Mouse (Mus musculus) forebrain, embryonic 10.5 days (tissue): Measurements from ENCODE around the gene Lgi1. TPM values are rescaled to one million over a fixed set of nuclear protein-coding genes. Genes with fewer than 3 reads are reported as not detected.

ENCODE experiments used
- DNase-seq: peaks from one replicate; pipeline ENCODE4 v3.0.0-alpha.2; 2017; ENCODE audit warnings: low spot score; ENCODE audit errors: extremely low spot score
- H3K27ac ChIP-seq: fragments of 300-500 bp; sonication (generic); 2 replicates; pipeline ENCODE4 v1.5.1; 2016; ENCODE audit warnings: mild to moderate bottlenecking
- H3K27me3 ChIP-seq: fragments of 300-500 bp; sonication (generic); 2 replicates; pipeline ENCODE4 v1.6.1; 2016; ENCODE audit warnings: mild to moderate bottlenecking; ENCODE audit not compliant: poor library complexity, severe bottlenecking
- H3K36me3 ChIP-seq: fragments of 300-500 bp; sonication (generic); replicated peaks from 2 replicates; pipeline ENCODE4 v1.6.1; 2016; ENCODE audit warnings: mild to moderate bottlenecking, moderate library complexity
- H3K4me1 ChIP-seq: fragments of 300-500 bp; sonication (generic); 2 replicates; pipeline ENCODE4 v1.6.1; 2016
- H3K4me3 ChIP-seq: fragments of 300-500 bp; sonication (generic); 2 replicates; pipeline ENCODE4 v1.5.1; 2016; ENCODE audit warnings: mild to moderate bottlenecking, moderate library complexity
- H3K9me3 ChIP-seq: fragments of 300-500 bp; sonication (generic); 2 replicates; pipeline ENCODE4 v1.6.1; 2016; ENCODE audit warnings: mild to moderate bottlenecking, moderate library complexity
- WGBS: fragments of 180-500 bp; shearing (Covaris S2); methylation state at CpG from one replicate; pipeline ENCODE4 v1.1.7; 2016; 5-methylcytosine and 5-hydroxymethylcytosine counted together
- polyA plus RNA-seq: library from polyadenylated mRNA; unstranded; fragments of >200 nt; fragmentation: Nextera tagmentation; extraction: Ambion mirVana; gene quantifications from 2 replicates; pipeline ENCODE4 v1.2.1, GENCODE M21; 2016

Lgi1 gene
- polyA plus RNA-seq, 1 experiment from 2014 or later, result 0.63 TPM

- 0 out of 2 replicates have a peak, but pooled peaks cover under 1% of the 10 kb centered on the region for H3K27me3 ChIP-seq
- no peak overlapping the region for H3K4me3 ChIP-seq
- peaks cover 6% of the 10 kb centered on the region; the same call in 1 of the 2 replicates for H3K4me1 ChIP-seq
- no peaks in the 10 kb centered on the region for H3K36me3 ChIP-seq
- 34% methylated on average over 6 of the region's 6 CpGs for WGBS
- DNase-seq, result no peak
- H3K9me3 ChIP-seq, result no peaks in the 10 kb centered on the region
- no peak overlapping the region for H3K27ac ChIP-seq
Observed at GRCm38 (mm10) chr19:38271071-38271470, 6.7 kb downstream of the Lgi1 start.

DNA sequence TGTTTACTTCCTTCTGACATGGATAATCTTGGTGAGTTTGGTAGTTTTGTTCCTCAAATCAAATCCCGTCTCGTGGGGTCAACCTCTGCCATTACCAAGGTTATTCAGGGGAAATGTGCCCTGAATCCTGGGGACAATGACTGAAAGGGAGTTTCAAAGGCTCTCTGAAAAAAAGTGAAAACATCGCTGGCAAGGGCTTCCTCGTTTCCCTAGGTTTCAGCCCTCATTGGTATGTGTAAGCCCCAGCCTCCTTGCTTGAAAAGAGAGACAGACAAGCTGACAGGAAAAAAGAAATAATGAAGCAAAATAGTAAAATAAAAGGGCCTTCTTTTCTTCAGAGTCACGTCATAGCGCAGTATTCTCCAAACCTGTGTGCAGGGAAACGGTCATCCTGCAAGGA, 9.5 kb downstream of the Lgi1 start:
- no peaks in the 10 kb centered on the region for H3K27me3 ChIP-seq
- 65% methylated on average over 7 of the region's 7 CpGs for WGBS
- no peak overlapping the region for H3K27ac ChIP-seq
- H3K4me1 ChIP-seq, result peaks cover 6% of the 10 kb centered on the region; the same call in 1 of the 2 replicates
- no peaks in the 10 kb centered on the region for H3K36me3 ChIP-seq
- no peaks in the 10 kb centered on the region for H3K9me3 ChIP-seq
- no peak for DNase-seq
- H3K4me3 ChIP-seq, result no peak overlapping the region

GRCm38 (mm10) chr19:38274747-38275421, 10.5 kb downstream of the Lgi1 start:
- no peaks in the 10 kb centered on the region for H3K36me3 ChIP-seq

GRCm38 (mm10) chr19:38276226-38276625, 11.9 kb downstream of the Lgi1 start:
- no peaks in the 10 kb centered on the region for H3K36me3 ChIP-seq
- H3K27me3 ChIP-seq, result no peaks in the 10 kb centered on the region
- H3K9me3 ChIP-seq, result no peaks in the 10 kb centered on the region
- H3K4me3 ChIP-seq, result no peak overlapping the region
- no peak overlapping the region for H3K27ac ChIP-seq
- DNase-seq, result no peak
- WGBS, result 86% methylated on average over 4 of the region's 4 CpGs
- peaks cover 3% of the 10 kb centered on the region; the same call in 1 of the 2 replicates for H3K4me1 ChIP-seq

More at GRCm38 (mm10) chr19:38274747-38275421, 10.5 kb downstream of the Lgi1 start:
- no peak overlapping the region for H3K27ac ChIP-seq
- H3K4me3 ChIP-seq, result no peak overlapping the region
- DNase-seq, result no peak
- 88% methylated on average over 15 of the region's 15 CpGs for WGBS
- H3K27me3 ChIP-seq, result no peaks in the 10 kb centered on the region
- no peaks in the 10 kb centered on the region for H3K9me3 ChIP-seq
- H3K4me1 ChIP-seq, result peaks cover 6% of the 10 kb centered on the region; the same call in 1 of the 2 replicates

- DNase-seq, result no peak
- Histone ChIP-seq H3K27ac (no peak overlapping the region), H3K9me3 (no peaks in the 10 kb centered on the region), H3K27me3 (no peaks in the 10 kb centered on the region), H3K36me3 (no peaks in the 10 kb centered on the region), H3K4me3 (no peak overlapping the region), H3K4me1 (peaks cover 8% of the 10 kb centered on the region)
- WGBS, result 93% methylated on average over 10 of the region's 10 CpGs
Observed at GRCm38 (mm10) chr19:38280242-38280641, 15.9 kb downstream of the Lgi1 start.

DNA sequence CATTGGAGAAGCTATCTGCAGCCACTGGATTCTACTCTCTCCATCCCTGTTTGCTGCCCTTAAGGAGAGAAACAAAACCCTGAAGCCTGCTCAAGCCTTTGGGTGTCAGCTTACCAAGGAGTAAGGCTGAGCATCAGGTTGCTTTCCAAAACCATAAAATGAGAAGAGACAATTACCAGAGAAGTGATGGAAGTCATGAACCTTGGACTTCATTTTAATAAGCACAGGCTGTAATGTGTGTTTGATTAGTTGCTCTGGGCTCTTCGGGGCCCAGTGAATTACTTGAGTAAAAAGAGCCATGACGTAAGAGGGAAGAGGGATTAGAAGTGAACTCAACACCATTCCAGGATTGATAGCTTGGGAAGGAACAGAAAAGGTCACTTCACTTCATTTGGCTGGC, 18.1 kb downstream of the Lgi1 start:
- peaks cover 8% of the 10 kb centered on the region for H3K4me1 ChIP-seq
- no peak for DNase-seq
- no peak overlapping the region for H3K4me3 ChIP-seq
- no peak overlapping the region for H3K27ac ChIP-seq
- H3K36me3 ChIP-seq, result no peaks in the 10 kb centered on the region
- WGBS, result 39% methylated on average over 2 of the region's 2 CpGs
- no peaks in the 10 kb centered on the region for H3K27me3 ChIP-seq
- H3K9me3 ChIP-seq, result no peaks in the 10 kb centered on the region

- DNase-seq, result no peak
- 67% methylated on average over 6 of the region's 6 CpGs for WGBS
Observed at GRCm38 (mm10) chr19:38288556-38288955, 24.2 kb downstream of the Lgi1 start.

GRCm38 (mm10) chr19:38291432-38291831, 27.1 kb downstream of the Lgi1 start:
- no peak overlapping the region for H3K4me3 ChIP-seq
- 91% methylated on average over 6 of the region's 6 CpGs for WGBS
- DNase-seq, result no peak

More at GRCm38 (mm10) chr19:38288556-38288955, 24.2 kb downstream of the Lgi1 start:
- Histone ChIP-seq H3K4me3 (no peak overlapping the region), H3K27me3 (no peaks in the 10 kb centered on the region), H3K9me3 (peaks cover 4% of the 10 kb centered on the region; the same call in 1 of the 2 replicates), H3K27ac (no peak overlapping the region), H3K4me1 (peaks cover 10% of the 10 kb centered on the region; the same call in 1 of the 2 replicates), H3K36me3 (no peaks in the 10 kb centered on the region)

GRCm38 (mm10) chr19:38298018-38298626, 33.8 kb downstream of the Lgi1 start:
- Histone ChIP-seq H3K9me3 (no peaks in the 10 kb centered on the region), H3K36me3 (no peaks in the 10 kb centered on the region), H3K4me1 (peaks cover 27% of the 10 kb centered on the region), H3K27ac (peak overlapping the region; percentile 60), H3K4me3 (no peak overlapping the region), H3K27me3 (peaks cover 10% of the 10 kb centered on the region)
- DNase-seq, result peak; percentile 49
- WGBS, result 5% methylated on average over 3 of the region's 3 CpGs

More at GRCm38 (mm10) chr19:38291432-38291831, 27.1 kb downstream of the Lgi1 start:
- Histone ChIP-seq H3K9me3 (peaks cover 4% of the 10 kb centered on the region; the same call in 1 of the 2 replicates), H3K4me1 (peaks cover 10% of the 10 kb centered on the region; the same call in 1 of the 2 replicates), H3K36me3 (no peaks in the 10 kb centered on the region), H3K27me3 (no peaks in the 10 kb centered on the region; the same call in 1 of the 2 replicates), H3K27ac (no peak overlapping the region)

DNA sequence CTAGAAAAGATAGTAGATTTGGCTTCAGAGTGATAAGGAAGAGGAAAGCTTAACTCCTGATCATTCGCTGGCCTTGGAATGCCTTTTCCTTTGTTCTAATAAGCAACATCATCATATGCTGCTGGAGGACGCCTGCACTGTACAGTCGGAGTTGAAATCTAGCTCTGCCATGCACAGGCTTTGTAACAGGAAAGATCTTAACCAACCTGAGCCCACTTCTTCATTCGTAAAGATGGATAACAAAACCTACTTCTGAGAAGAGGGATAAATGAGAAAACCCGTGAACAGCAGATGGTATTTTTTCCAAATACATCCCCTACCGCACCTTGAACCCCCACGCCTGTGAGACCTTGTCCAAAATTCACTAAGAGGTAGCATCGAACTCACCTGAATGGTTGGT, 43.8 kb downstream of the Lgi1 start:
- DNase-seq, result no peak
- H3K4me3 ChIP-seq, result no peak overlapping the region
- 94% methylated on average over 8 of the region's 8 CpGs for WGBS
- H3K4me1 ChIP-seq, result no peaks in the 10 kb centered on the region
- no peaks in the 10 kb centered on the region for H3K27me3 ChIP-seq
- peaks cover 5% of the 10 kb centered on the region; the same call in 1 of the 2 replicates for H3K9me3 ChIP-seq
- no peak overlapping the region for H3K27ac ChIP-seq
- H3K36me3 ChIP-seq, result no peaks in the 10 kb centered on the region

DNA sequence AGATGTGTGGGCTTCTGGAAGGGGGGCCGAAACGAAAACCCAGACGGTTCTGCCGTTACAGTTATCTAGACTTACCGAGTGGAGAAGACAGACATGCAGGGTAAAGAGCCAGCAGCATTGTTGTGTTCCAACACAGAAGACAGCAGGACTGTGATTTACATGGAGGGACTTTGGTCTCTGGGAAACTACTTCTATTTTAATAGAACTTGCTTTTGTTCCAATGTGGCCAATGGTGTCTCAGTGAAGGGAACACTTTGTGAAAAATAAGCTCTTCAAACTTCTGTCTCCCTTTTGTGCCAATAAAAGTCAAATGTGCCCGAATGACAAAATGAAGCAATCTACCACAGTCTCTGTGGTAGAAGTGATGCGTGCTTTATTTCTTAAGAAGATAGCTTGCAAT, 50.8 kb downstream of the Lgi1 start:
- H3K27ac ChIP-seq, result no peak overlapping the region
- DNase-seq, result no peak
- no peaks in the 10 kb centered on the region for H3K27me3 ChIP-seq
- WGBS, result 97% methylated on average over 7 of the region's 7 CpGs
- no peaks in the 10 kb centered on the region for H3K4me1 ChIP-seq
- H3K4me3 ChIP-seq, result no peak overlapping the region
- H3K9me3 ChIP-seq, result peaks cover 5% of the 10 kb centered on the region; the same call in 1 of the 2 replicates
- H3K36me3 ChIP-seq, result no peaks in the 10 kb centered on the region

- 90% methylated on average over 6 of the region's 6 CpGs for WGBS
- Histone ChIP-seq H3K4me1 (no peaks in the 10 kb centered on the region), H3K4me3 (no peak overlapping the region), H3K27me3 (no peaks in the 10 kb centered on the region), H3K9me3 (peaks cover 5% of the 10 kb centered on the region; the same call in 1 of the 2 replicates), H3K36me3 (no peaks in the 10 kb centered on the region), H3K27ac (no peak overlapping the region)
- DNase-seq, result no peak
Observed at GRCm38 (mm10) chr19:38316602-38317313, 52.4 kb downstream of the Lgi1 start.
